Mouse (Mus musculus): ENCODE results near the gene Phc1.

- TF ChIP-seq CTCF (IDR thresholded peaks at IDR 0.05; ENCODE audit: insufficient read depth, low read length), result no peak
- no peak for TF ChIP-seq POLR2A (IDR thresholded peaks at IDR 0.05; ENCODE audit: borderline replicate concordance, extremely low read depth, low read depth, low read length)
Observed at GRCm38 (mm10) chr6:122282782-122283181, 57.6 kb downstream of the Phc1 start, which contains the start of gene Klrg1.

Data from lung, adult 2 months (tissue).